Mouse (Mus musculus) intestine, embryonic 16.5 days (tissue): ENCODE results near the gene Rassf4. TPM values are rescaled to one million over a fixed set of nuclear protein-coding genes. Genes with fewer than 3 reads are reported as not detected.
"Not testable (repeated sequence)": the region's sequence is repeated elsewhere in the genome, so short reads cannot be mapped to it uniquely, and the experiment has no call there.

Experiments
- ATAC-seq: fragments of 200-750 bp; cut with Nextera tagmentation; 2 replicates; pipeline ENCODE4 v1.8.0; 2017; ENCODE audit warnings: moderate TSS enrichment, moderate library complexity
- H3K27ac ChIP-seq: fragments of 300-500 bp; sonication (generic); 2 replicates; pipeline ENCODE4 v1.5.1; 2014; ENCODE audit warnings: mild to moderate bottlenecking, low read length
- H3K27me3 ChIP-seq: fragments of 300-500 bp; sonication (generic); replicated peaks from 2 replicates; pipeline ENCODE4 v1.6.1; 2014; ENCODE audit warnings: low read length, control low read depth, mixed read lengths; ENCODE audit not compliant: control insufficient read depth, insufficient read depth
- H3K36me3 ChIP-seq: fragments of 300-500 bp; sonication (generic); 2 replicates; pipeline ENCODE4 v1.6.1; 2014; ENCODE audit warnings: low read length, control low read depth; ENCODE audit not compliant: control insufficient read depth, insufficient read depth
- H3K4me1 ChIP-seq: fragments of 300-500 bp; sonication (generic); 2 replicates; pipeline ENCODE4 v1.6.1; 2014; ENCODE audit warnings: low read length, control low read depth, mixed read lengths; ENCODE audit not compliant: control insufficient read depth, insufficient read depth
- H3K4me2 ChIP-seq: fragments of 300-500 bp; sonication (generic); 2 replicates; pipeline ENCODE4 v1.6.1; 2014; ENCODE audit warnings: low read depth, low read length, control low read depth
- H3K4me3 ChIP-seq: fragments of 300-500 bp; sonication (generic); 2 replicates; pipeline ENCODE4 v1.5.1; 2014; ENCODE audit warnings: mild to moderate bottlenecking, low read length
- H3K9ac ChIP-seq: fragments of 300-500 bp; sonication (generic); 2 replicates; pipeline ENCODE4 v1.6.1; 2014; ENCODE audit warnings: low read depth, low read length
- H3K9me3 ChIP-seq: fragments of 300-500 bp; sonication (generic); 2 replicates; pipeline ENCODE4 v1.6.1; 2016; ENCODE audit warnings: low read length, control low read depth; ENCODE audit not compliant: control insufficient read depth
- WGBS: fragments of 180-500 bp; shearing (Covaris S2); extraction: QIAGEN DNeasy Blood & Tissue Kit; methylation state at CpG from one replicate; pipeline ENCODE4 v1.1.7; 2014; 5-methylcytosine and 5-hydroxymethylcytosine counted together
- microRNA-seq: library from miRNA; unstranded; fragments of <30 nt; microRNA quantifications from one replicate; pipeline ENCODE4, GENCODE M21; 2016
- polyA plus RNA-seq: library from polyadenylated mRNA; unstranded; fragments of >200 nt; fragmentation: Nextera tagmentation; extraction: Ambion mirVana; gene quantifications from 2 replicates; pipeline ENCODE4 v1.2.1, GENCODE M21; 2015

The Rassf4 gene
- polyA plus RNA-seq, 1 experiment from 2014 or later = 8.6 TPM

GRCm38 (mm10) chr6:116618073-116618472 lies 55.7 kb downstream of the Rassf4 start:
- H3K4me1 ChIP-seq = 0 out of 2 replicates have a peak, but pooled peaks cover 2% of the 10 kb centered on the region
- H3K4me3 ChIP-seq = no peak overlapping the region
- H3K27me3 ChIP-seq = no peaks in the 10 kb centered on the region
- no peaks in the 10 kb centered on the region for H3K9me3 ChIP-seq
- no peak overlapping the region for H3K27ac ChIP-seq
- no peak for ATAC-seq
- H3K9ac ChIP-seq = no peak overlapping the region
- no peaks in the 10 kb centered on the region for H3K36me3 ChIP-seq
- H3K4me2 ChIP-seq = no peak overlapping the region

- no peaks in the 10 kb centered on the region for H3K27me3 ChIP-seq
- no peak overlapping the region for H3K27ac ChIP-seq
- ATAC-seq = no peak
- no peaks in the 10 kb centered on the region for H3K9me3 ChIP-seq
- H3K9ac ChIP-seq = no peak overlapping the region
- WGBS = 78% methylated on average over 2 of the region's 2 CpGs
- H3K4me2 ChIP-seq = no peak overlapping the region
- H3K36me3 ChIP-seq = no peaks in the 10 kb centered on the region
- no peaks in the 10 kb centered on the region for H3K4me1 ChIP-seq
- H3K4me3 ChIP-seq = no peak overlapping the region
Observed at GRCm38 (mm10) chr6:116615719-116616118, 58.0 kb downstream of the Rassf4 start.

DNA sequence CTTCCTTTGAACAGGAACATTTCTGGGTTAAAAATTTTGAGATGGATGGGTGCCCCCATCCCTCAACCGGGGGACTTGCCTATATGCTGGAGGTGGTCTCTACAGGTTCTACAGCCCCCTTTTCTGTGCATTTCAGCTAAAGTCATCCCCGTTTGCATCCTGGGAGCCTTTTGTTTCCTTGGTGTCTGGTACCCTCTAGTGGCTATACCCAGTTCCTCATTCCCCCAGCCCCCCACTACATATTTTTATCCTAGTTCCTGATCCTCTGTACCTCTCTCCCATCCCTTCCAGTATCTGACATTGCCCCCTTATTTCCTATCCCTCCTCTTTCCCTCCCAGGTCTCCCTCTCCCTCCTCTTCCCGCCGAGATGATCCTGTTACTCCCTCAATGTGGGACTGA lies 66.5 kb downstream of the Rassf4 start:
- no peak overlapping the region for H3K4me3 ChIP-seq
- 42% methylated on average over 4 of the region's 4 CpGs for WGBS
- no peak for ATAC-seq
- no peaks in the 10 kb centered on the region for H3K9me3 ChIP-seq
- no peaks in the 10 kb centered on the region for H3K27me3 ChIP-seq
- H3K4me2 ChIP-seq = no peak overlapping the region
- no peak overlapping the region for H3K27ac ChIP-seq
- no peaks in the 10 kb centered on the region for H3K4me1 ChIP-seq
- H3K9ac ChIP-seq = no peak overlapping the region
- H3K36me3 ChIP-seq = no peaks in the 10 kb centered on the region

GRCm38 (mm10) chr6:116600969-116601368 lies 72.8 kb downstream of the Rassf4 start:
- not testable (repeated sequence) for H3K9me3 ChIP-seq, H3K4me3 ChIP-seq, H3K9ac ChIP-seq, H3K27me3 ChIP-seq, H3K4me1 ChIP-seq, H3K4me2 ChIP-seq, H3K27ac ChIP-seq, ATAC-seq, H3K36me3 ChIP-seq

- Histone ChIP-seq H3K4me3 (no peak within 1 kb of the TSS), H3K9me3 (no peaks in the 10 kb centered on the region), H3K9ac (no peak within 1 kb of the TSS), H3K4me1 (no peaks in the 10 kb centered on the region), H3K27ac (no peak within 1 kb of the TSS), H3K4me2 (no peak within 1 kb of the TSS), H3K36me3 (no peaks in the 10 kb centered on the region), H3K27me3 (no peaks in the 10 kb centered on the region)
- WGBS = 75% methylated on average over 4 of the region's 4 CpGs
- ATAC-seq = no peak
Observed at GRCm38 (mm10) chr6:116584095-116584494, 89.7 kb downstream of the Rassf4 start, which contains the start of gene Olfr215. Olfr215 (minus strand) TSS chr6:116584195.

Small RNA genes lying within 50 kb of the gene (microRNA-seq; reads per million reads assigned to microRNA genes)
- gene Mir7043 = not detected

Other genes starting within 250 kb of the Rassf4 start
- gene Alox5, start 212.8 kb downstream of the Rassf4 start, polyA plus RNA-seq = 2.0 TPM in 2 replicates
- gene Olfr211, start 184.9 kb downstream of the Rassf4 start, polyA plus RNA-seq = not detected in 2 replicates
- gene Olfr212, start 167.4 kb downstream of the Rassf4 start, polyA plus RNA-seq = not detected in 2 replicates
- not detected in 2 replicates for gene Olfr213, start 135.5 kb downstream of the Rassf4 start, polyA plus RNA-seq
- 0.49 and 0.53 TPM in 2 replicates for gene Gm5580, start 122.8 kb downstream of the Rassf4 start, polyA plus RNA-seq
- not detected in 2 replicates for gene Olfr214, start 119.7 kb downstream of the Rassf4 start, polyA plus RNA-seq
- gene Olfr215, start 89.8 kb downstream of the Rassf4 start, polyA plus RNA-seq = not detected in 2 replicates
- 93.5 and 102 TPM in 2 replicates for gene Zfp422, start 45.0 kb downstream of the Rassf4 start, polyA plus RNA-seq
- 26.3 and 27.2 TPM in 2 replicates for gene Depp1, start 23.3 kb downstream of the Rassf4 start, polyA plus RNA-seq
- gene Tmem72, start 43.0 kb upstream of the Rassf4 start, polyA plus RNA-seq = 0.06 and 0.07 TPM in 2 replicates